Mouse (Mus musculus) forebrain, embryonic 11.5 days (tissue): Measurements from ENCODE around the gene Dtnb. TPM values are rescaled to one million over a fixed set of nuclear protein-coding genes. Genes with fewer than 3 reads are reported as not detected.

Experiments used
- ATAC-seq: fragments of 200-750 bp; cut with Nextera tagmentation; replicated peaks from 2 replicates; pipeline ENCODE4 v1.8.0; 2017; ENCODE audit warnings: moderate TSS enrichment; ENCODE audit not compliant: low FRiP score
- DNase-seq: peaks from one replicate; pipeline ENCODE4 v3.0.0-alpha.2; 2017; ENCODE audit warnings: low spot score
- H3K27ac ChIP-seq: fragments of 300-500 bp; sonication (generic); 2 replicates; pipeline ENCODE4 v1.5.1; 2014; ENCODE audit warnings: low read depth, low read length
- H3K27me3 ChIP-seq: fragments of 300-500 bp; sonication (generic); 2 replicates; pipeline ENCODE4 v1.6.1; 2014; ENCODE audit warnings: mild to moderate bottlenecking, low read length, mixed read lengths; ENCODE audit not compliant: control insufficient read depth, insufficient read depth
- H3K36me3 ChIP-seq: fragments of 300-500 bp; sonication (generic); 2 replicates; pipeline ENCODE4 v1.6.1; 2014; ENCODE audit warnings: mild to moderate bottlenecking, low read length, moderate library complexity, mixed read lengths; ENCODE audit not compliant: control insufficient read depth, insufficient read depth
- H3K4me1 ChIP-seq: fragments of 300-500 bp; sonication (generic); replicated peaks from 2 replicates; pipeline ENCODE4 v1.6.1; 2014; ENCODE audit warnings: low read length, mixed read lengths; ENCODE audit not compliant: control insufficient read depth, insufficient read depth
- H3K4me2 ChIP-seq: fragments of 300-500 bp; sonication (generic); 2 replicates; pipeline ENCODE4 v1.6.1; 2014; ENCODE audit warnings: low read depth, mild to moderate bottlenecking, low read length, moderate library complexity, mixed read lengths; ENCODE audit not compliant: severe bottlenecking
- H3K4me3 ChIP-seq: fragments of 300-500 bp; sonication (generic); 2 replicates; pipeline ENCODE4 v1.5.1; 2014; ENCODE audit warnings: low read depth, low read length
- H3K9ac ChIP-seq: fragments of 300-500 bp; sonication (generic); 2 replicates; pipeline ENCODE4 v1.6.1; 2014; ENCODE audit warnings: low read length
- H3K9me3 ChIP-seq: fragments of 300-500 bp; sonication (generic); 2 replicates; pipeline ENCODE4 v1.6.1; 2016; ENCODE audit warnings: low read length, mixed read lengths; ENCODE audit not compliant: control insufficient read depth
- WGBS: fragments of 180-500 bp; shearing (Covaris S2); extraction: QIAGEN DNeasy Blood & Tissue Kit; methylation state at CpG from one replicate; pipeline ENCODE4 v1.1.7; 2014; 5-methylcytosine and 5-hydroxymethylcytosine counted together
- polyA plus RNA-seq: library from polyadenylated mRNA; unstranded; fragments of >200 nt; fragmentation: Nextera tagmentation; extraction: Ambion mirVana; gene quantifications from 2 replicates; pipeline ENCODE4 v1.2.1, GENCODE M21; 2014

The Dtnb gene
- polyA plus RNA-seq, 1 experiment from 2014 or later: 37.8 TPM

DNA sequence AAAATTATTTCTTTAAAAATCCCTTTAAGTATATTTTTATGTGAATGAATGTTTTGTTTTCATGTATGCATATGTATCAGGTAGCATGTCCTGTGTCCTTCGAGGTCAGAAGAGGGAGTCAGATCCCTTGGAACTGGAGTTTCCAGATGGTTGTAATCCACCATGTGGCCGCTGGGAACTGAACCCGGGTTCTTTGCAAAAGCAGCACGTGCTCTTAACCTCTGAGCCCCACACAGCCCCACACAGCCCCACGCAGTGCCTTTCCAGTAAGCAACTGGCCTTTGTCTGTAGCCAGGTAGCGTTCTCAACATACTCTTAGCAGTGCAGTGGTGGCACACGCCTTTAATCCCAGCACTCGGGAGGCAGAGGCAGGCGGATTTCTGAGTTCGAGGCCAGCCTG is 9.4 kb upstream of the Dtnb start:
- H3K4me3 ChIP-seq: no peak overlapping the region
- H3K4me1 ChIP-seq: no peaks in the 10 kb centered on the region
- no peak overlapping the region for H3K9ac ChIP-seq
- DNase-seq: no peak
- no peak overlapping the region for H3K27ac ChIP-seq
- no peak overlapping the region for H3K4me2 ChIP-seq
- ATAC-seq: no peak
- no peaks in the 10 kb centered on the region for H3K27me3 ChIP-seq
- WGBS: 92% methylated on average over 10 of the region's 10 CpGs
- no peaks in the 10 kb centered on the region for H3K36me3 ChIP-seq
- no peaks in the 10 kb centered on the region for H3K9me3 ChIP-seq

DNA sequence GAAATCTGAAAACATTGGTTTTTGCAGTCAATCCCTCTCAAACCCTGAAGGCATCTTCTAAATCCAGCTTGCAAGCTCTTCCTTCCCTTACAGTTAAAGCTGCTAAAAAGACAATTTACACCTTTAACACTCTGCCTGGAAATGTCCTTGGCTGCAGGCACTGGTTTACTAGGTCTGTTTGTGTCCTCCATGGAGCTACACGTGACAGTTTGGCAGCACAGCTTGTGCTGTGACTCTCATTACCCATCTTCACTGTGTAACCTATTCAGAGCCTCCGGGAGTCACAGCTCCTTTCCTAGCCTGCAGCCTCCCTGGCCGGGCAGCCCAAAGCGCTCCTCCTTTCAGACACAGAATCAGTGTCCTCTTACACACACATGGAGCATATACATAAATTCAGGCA is 8.5 kb upstream of the Dtnb start:
- Histone ChIP-seq H3K27ac (no peak overlapping the region), H3K36me3 (no peaks in the 10 kb centered on the region), H3K4me3 (no peak overlapping the region), H3K9ac (no peak overlapping the region), H3K4me2 (no peak overlapping the region), H3K4me1 (no peaks in the 10 kb centered on the region), H3K9me3 (no peaks in the 10 kb centered on the region), H3K27me3 (no peaks in the 10 kb centered on the region)
- 88% methylated on average over 4 of the region's 4 CpGs for WGBS
- no peak for ATAC-seq
- no peak for DNase-seq

DNA sequence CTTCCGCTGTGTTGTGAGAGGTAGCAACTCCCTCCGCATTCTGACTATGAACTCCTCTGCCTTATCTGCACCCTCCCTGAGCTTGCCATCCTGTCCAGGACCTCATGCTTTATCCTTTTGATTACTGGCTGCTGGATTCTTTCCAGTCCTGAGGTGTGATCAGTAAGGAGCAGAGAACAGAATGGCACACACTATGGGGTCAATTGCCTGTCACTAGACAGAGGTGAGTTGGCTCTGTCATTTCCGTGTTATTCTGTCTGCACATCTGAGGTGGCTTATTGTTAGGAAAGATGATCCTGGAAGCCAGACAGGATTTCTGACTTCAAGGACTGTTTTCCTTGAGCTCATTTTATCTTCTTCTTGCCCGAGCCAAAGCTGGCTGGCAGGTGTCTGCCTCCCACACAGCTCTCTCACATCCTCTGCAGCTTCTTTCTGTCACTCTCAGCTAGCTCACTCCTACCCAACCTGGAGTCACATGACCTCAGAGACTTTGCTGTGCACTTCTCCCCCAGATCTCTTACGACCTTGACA is 3.7 kb upstream of the Dtnb start:
- H3K36me3 ChIP-seq: no peaks in the 10 kb centered on the region
- 0 out of 2 replicates have a peak, but pooled peaks cover 2% of the 10 kb centered on the region for H3K4me1 ChIP-seq
- H3K27me3 ChIP-seq: no peaks in the 10 kb centered on the region
- 74% methylated on average over 5 of the region's 5 CpGs for WGBS
- no peaks in the 10 kb centered on the region for H3K9me3 ChIP-seq
- H3K27ac ChIP-seq: no peak overlapping the region
- ATAC-seq (no peak), DNase-seq (no peak)
- no peak overlapping the region for H3K4me3 ChIP-seq
- no peak overlapping the region for H3K4me2 ChIP-seq
- no peak overlapping the region for H3K9ac ChIP-seq

DNA sequence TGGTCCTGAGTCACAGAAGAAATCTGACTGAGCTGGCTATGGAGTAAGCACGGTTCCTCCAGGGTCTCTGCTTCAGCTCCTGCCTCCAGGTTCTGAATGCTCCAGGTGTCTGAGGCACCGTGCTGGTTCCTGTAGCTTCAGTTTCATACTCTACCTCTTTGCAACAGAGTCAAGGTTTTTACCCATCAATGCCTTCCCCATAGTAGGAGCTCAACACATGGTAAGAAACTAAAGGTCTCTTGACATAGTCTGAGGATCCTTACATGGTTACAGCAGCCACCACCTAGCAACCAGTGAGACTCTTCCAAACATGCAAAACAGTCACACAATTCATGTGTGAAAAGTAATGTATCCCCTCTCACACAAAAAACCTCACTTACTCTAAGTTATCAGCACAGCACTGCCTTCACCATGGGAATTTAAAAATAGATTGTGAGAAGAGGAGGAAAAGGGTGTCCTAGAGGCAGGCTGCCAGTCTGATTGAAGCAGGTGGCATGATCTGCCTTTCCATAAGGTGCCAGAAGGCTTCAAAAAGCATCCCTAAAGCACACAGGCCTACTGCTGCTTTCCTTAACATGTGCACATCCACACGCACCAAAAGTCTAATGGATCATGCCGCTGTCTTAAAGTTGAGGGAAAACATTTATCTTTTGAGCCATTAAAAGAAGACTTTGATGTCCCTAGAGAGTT is 1.3 kb upstream of the Dtnb start:
- H3K4me3 ChIP-seq: no peak overlapping the region
- H3K4me2 ChIP-seq: no peak overlapping the region
- H3K36me3 ChIP-seq: no peaks in the 10 kb centered on the region
- 89% methylated on average over 4 of the region's 4 CpGs for WGBS
- H3K27me3 ChIP-seq: no peaks in the 10 kb centered on the region
- no peak overlapping the region for H3K27ac ChIP-seq
- H3K9me3 ChIP-seq: no peaks in the 10 kb centered on the region
- DNase-seq (no peak), ATAC-seq (no peak)
- no peak overlapping the region for H3K9ac ChIP-seq
- H3K4me1 ChIP-seq: 0 out of 2 replicates have a peak, but pooled peaks cover 3% of the 10 kb centered on the region

DNA sequence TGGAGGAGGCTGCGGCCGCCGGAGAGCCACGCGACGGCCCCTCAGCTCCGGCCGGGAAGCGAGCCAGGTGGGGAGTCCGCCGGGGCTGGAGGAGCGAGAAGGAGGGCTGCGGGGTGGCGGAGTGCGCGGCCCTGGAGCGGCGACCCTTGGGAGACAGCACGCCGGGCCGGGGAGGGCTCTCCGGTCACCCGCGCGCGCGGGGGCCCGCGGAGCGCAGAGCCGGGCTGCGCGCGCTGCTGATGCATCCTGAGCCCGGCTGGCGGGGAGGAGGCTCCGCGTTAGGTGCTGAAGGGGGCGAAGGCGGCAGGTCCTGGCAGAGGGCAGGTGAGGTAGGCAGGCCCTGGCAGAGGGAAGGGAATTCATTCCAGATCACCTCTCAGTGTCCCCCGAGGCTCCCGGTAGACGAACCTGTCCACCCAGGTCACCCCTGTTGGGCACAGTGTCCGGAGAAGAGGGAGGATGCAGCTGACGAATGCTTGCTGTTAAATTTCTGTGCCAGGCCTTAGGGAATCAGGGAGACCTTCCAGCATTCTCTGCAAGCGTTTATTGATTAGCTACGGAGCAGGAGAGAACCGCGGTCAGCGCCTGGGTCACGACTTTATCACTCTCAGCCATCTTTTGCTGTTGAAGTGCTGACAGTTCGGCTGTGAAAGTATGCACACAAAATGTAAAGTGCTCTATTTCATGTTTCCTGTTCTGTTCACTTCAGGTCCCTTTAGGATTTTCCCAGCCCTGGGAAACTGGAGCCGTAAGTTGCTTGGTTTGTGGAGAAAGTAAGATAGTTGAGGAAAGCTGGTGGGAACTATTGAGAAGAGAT is 608 bp downstream of the Dtnb start:
- peak; percentile 82 for ATAC-seq
- no peaks in the 10 kb centered on the region for H3K27me3 ChIP-seq

DNA sequence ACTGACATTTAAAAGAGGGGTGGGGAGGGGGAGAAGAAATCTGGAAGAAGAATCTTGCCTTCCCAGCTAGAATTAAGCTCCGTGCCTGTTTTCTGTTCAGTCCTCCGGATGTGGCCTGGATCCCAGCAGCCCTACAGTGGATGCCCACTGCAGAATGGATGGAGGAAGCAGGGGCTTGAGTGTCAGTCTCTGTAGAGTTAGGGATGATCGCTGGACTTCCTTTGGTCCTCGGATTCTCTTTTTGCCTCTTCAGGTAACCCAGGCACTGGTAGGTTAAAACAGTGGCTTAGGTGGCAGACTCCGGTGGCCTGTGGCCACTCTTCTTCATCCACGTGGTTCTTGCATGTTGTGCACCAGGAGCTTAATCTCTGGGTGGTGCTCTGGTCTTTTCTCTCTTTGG is 1.2 kb downstream of the Dtnb start:
- 38% methylated on average over 6 of the region's 6 CpGs for WGBS
- peak overlapping the region; percentile 83 for H3K4me3 ChIP-seq
- peak overlapping the region; percentile 91 for H3K9ac ChIP-seq

More for the DNA sequence above, 608 bp downstream of the Dtnb start:
- Histone ChIP-seq H3K4me1 (0 out of 2 replicates have a peak, but pooled peaks cover 3% of the 10 kb centered on the region), H3K27ac (peak overlapping the region; percentile 62), H3K4me2 (peak overlapping the region; percentile 78), H3K9ac (peak overlapping the region; percentile 91), H3K4me3 (peak overlapping the region; percentile 83), H3K9me3 (no peaks in the 10 kb centered on the region), H3K36me3 (no peaks in the 10 kb centered on the region)
- peak; percentile 80 for DNase-seq
- WGBS: under 1% methylated on average over 52 of the region's 53 CpGs

DNA sequence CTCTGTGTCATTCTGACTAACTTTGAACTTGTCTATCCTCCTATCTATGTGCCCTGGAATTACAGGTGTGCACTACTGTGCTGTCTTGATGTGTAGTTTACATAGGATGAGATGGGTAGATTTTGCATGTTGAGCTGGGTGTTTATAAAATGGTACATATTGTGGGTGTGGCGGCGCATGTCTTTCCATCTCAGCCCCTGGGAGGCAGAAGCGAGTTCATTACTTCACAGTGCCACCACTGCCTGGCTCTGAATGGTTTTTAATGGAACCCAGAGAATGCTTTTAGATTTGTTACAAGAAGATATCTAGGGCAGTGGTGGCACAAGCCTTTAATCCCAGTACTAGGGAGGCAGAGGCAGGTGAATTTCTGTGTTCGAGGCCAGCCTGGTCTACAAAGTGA is 2.5 kb downstream of the Dtnb start:
- ATAC-seq: no peak
- H3K9ac ChIP-seq: no peak overlapping the region
- no peaks in the 10 kb centered on the region for H3K36me3 ChIP-seq
- no peaks in the 10 kb centered on the region for H3K27me3 ChIP-seq
- 92% methylated on average over 4 of the region's 4 CpGs for WGBS
- DNase-seq: no peak
- no peak overlapping the region for H3K27ac ChIP-seq
- no peak overlapping the region for H3K4me2 ChIP-seq
- no peaks in the 10 kb centered on the region for H3K9me3 ChIP-seq
- no peak overlapping the region for H3K4me3 ChIP-seq
- 0 out of 2 replicates have a peak, but pooled peaks cover 3% of the 10 kb centered on the region for H3K4me1 ChIP-seq

More for the DNA sequence above, 1.2 kb downstream of the Dtnb start:
- DNase-seq (no peak), ATAC-seq (no peak)
- Histone ChIP-seq H3K27me3 (no peaks in the 10 kb centered on the region), H3K4me2 (peak overlapping the region; percentile 78), H3K4me1 (0 out of 2 replicates have a peak, but pooled peaks cover 3% of the 10 kb centered on the region), H3K9me3 (no peaks in the 10 kb centered on the region), H3K36me3 (no peaks in the 10 kb centered on the region), H3K27ac (no peak overlapping the region)

DNA sequence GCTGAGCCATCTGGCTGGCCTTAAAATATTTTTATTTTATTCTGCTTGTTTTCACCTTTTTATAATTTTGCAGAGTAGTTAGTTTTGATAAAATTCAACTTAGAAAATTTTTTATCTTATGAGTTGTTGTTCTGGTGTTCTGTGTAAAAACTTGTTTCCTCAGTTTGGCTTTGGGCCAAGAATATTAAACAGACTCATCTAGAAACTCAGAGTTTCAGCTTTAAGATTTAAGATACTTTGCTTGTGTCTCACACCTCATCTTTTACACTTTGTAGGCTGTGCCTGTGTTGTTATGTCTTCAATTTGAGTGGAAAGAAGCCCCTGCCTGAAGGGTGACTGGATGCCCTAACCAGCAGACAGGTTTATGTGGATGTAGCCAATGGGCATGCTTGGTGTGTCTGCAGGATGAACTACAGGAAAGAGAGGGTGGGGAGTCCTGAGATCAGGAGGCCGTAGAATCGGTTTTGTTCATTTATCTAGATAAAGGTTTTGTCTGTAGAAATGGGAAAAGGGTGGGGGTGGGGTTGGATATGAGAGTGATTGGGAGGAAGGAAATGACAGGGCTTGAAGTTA is 7.9 kb downstream of the Dtnb start:
- H3K4me1 ChIP-seq: no peaks in the 10 kb centered on the region
- no peaks in the 10 kb centered on the region for H3K36me3 ChIP-seq
- ATAC-seq: no peak
- H3K9me3 ChIP-seq: no peaks in the 10 kb centered on the region
- H3K9ac ChIP-seq: no peak overlapping the region
- no peak overlapping the region for H3K4me3 ChIP-seq
- WGBS: 90% methylated on average over 2 of the region's 2 CpGs
- no peak overlapping the region for H3K27ac ChIP-seq
- H3K27me3 ChIP-seq: no peaks in the 10 kb centered on the region
- DNase-seq: no peak
- H3K4me2 ChIP-seq: no peak overlapping the region
